Mouse (Mus musculus): ENCODE measurements around the gene Taok3.
"Not testable (repeated sequence)": the region's sequence is repeated elsewhere in the genome, so short reads cannot be mapped to it uniquely, and the experiment has no call there.

The Taok3 gene

GRCm38 (mm10) chr5:117267913-117268312 is 148.0 kb downstream of the Taok3 start:
- no peak for DNase-seq (ENCODE audit: low spot score)

- DNase-seq (ENCODE audit: low spot score) = no peak
Measured at GRCm38 (mm10) chr5:117268749-117269148, 148.8 kb downstream of the Taok3 start.

GRCm38 (mm10) chr5:117269395-117269794 is 149.5 kb downstream of the Taok3 start:
- no peak for DNase-seq (ENCODE audit: low spot score)

GRCm38 (mm10) chr5:117271945-117272344 is 152.0 kb downstream of the Taok3 start:
- DNase-seq (ENCODE audit: low spot score) = no peak

- DNase-seq (ENCODE audit: low spot score) = peak; percentile 16
Measured at GRCm38 (mm10) chr5:117274817-117275216, 154.9 kb downstream of the Taok3 start.

- DNase-seq (ENCODE audit: low spot score) = no peak
Measured at GRCm38 (mm10) chr5:117277784-117278183, 157.9 kb downstream of the Taok3 start.

GRCm38 (mm10) chr5:117278809-117279668 is 159.1 kb downstream of the Taok3 start:
- peak; percentile 39 for DNase-seq (ENCODE audit: low spot score)

GRCm38 (mm10) chr5:117279669-117280050 is 159.7 kb downstream of the Taok3 start:
- no peak for DNase-seq (ENCODE audit: low spot score)

- peak; percentile 45 for DNase-seq (ENCODE audit: low spot score)
Measured at GRCm38 (mm10) chr5:117281536-117281935, 161.6 kb downstream of the Taok3 start.

- DNase-seq (ENCODE audit: low spot score) = no peak
Measured at GRCm38 (mm10) chr5:117282360-117282759, 162.4 kb downstream of the Taok3 start.

- DNase-seq (ENCODE audit: low spot score) = no peak
Measured at GRCm38 (mm10) chr5:117284029-117284428, 164.1 kb downstream of the Taok3 start.

- DNase-seq (ENCODE audit: low spot score) = no peak
Measured at GRCm38 (mm10) chr5:117284682-117285081, 164.8 kb downstream of the Taok3 start.

GRCm38 (mm10) chr5:117285266-117285665 is 165.3 kb downstream of the Taok3 start:
- DNase-seq (ENCODE audit: low spot score) = no peak

GRCm38 (mm10) chr5:117286286-117286685 is 166.4 kb downstream of the Taok3 start:
- no peak for DNase-seq (ENCODE audit: low spot score)

GRCm38 (mm10) chr5:117286831-117287822 is 167.2 kb downstream of the Taok3 start, which contains the start of gene Pebp1:
Gene Pebp1 (minus strand): TSS chr5:117287625.
- DNase-seq (ENCODE audit: low spot score) = peak; percentile 95

GRCm38 (mm10) chr5:117289646-117290045 is 169.7 kb downstream of the Taok3 start:
- DNase-seq (ENCODE audit: low spot score) = no peak

GRCm38 (mm10) chr5:117290081-117290480 is 170.2 kb downstream of the Taok3 start:
- no peak for DNase-seq (ENCODE audit: low spot score)

GRCm38 (mm10) chr5:117291312-117291711 is 171.4 kb downstream of the Taok3 start:
- DNase-seq (ENCODE audit: low spot score) = no peak

GRCm38 (mm10) chr5:117292547-117292946 is 172.6 kb downstream of the Taok3 start:
- no peak for DNase-seq (ENCODE audit: low spot score)

GRCm38 (mm10) chr5:117293776-117294175 is 173.8 kb downstream of the Taok3 start:
- DNase-seq (ENCODE audit: low spot score) = not testable (repeated sequence)

GRCm38 (mm10) chr5:117295011-117295410 is 175.1 kb downstream of the Taok3 start:
- no peak for DNase-seq (ENCODE audit: low spot score)

GRCm38 (mm10) chr5:117302899-117303298 is 183.0 kb downstream of the Taok3 start:
- no peak for DNase-seq (ENCODE audit: low spot score)
